Mouse (Mus musculus): Measurements from ENCODE around the gene Nlrc4.

The Nlrc4 gene

GRCm38 (mm10) chr17:74430074-74430473 is 28.9 kb downstream of the Nlrc4 start:
- no peak for DNase-seq (ENCODE audit: low read depth)

- DNase-seq (ENCODE audit: low read depth), result no peak
Observed at GRCm38 (mm10) chr17:74424401-74425005, 34.4 kb downstream of the Nlrc4 start.

- no peak for DNase-seq (ENCODE audit: low read depth)
Observed at GRCm38 (mm10) chr17:74420656-74421055, 38.3 kb downstream of the Nlrc4 start.

- no peak for DNase-seq (ENCODE audit: low read depth)
Observed at GRCm38 (mm10) chr17:74418171-74418570, 40.8 kb downstream of the Nlrc4 start.

GRCm38 (mm10) chr17:74416841-74417360 is 42.0 kb downstream of the Nlrc4 start:
- DNase-seq (ENCODE audit: low read depth), result no peak

- no peak for DNase-seq (ENCODE audit: low read depth)
Observed at GRCm38 (mm10) chr17:74414671-74415070, 44.3 kb downstream of the Nlrc4 start.

GRCm38 (mm10) chr17:74413324-74413723 is 45.6 kb downstream of the Nlrc4 start:
- DNase-seq (ENCODE audit: low read depth), result no peak

GRCm38 (mm10) chr17:74409722-74410121 is 49.2 kb downstream of the Nlrc4 start:
- peak; percentile 47 for DNase-seq (ENCODE audit: low read depth)

GRCm38 (mm10) chr17:74406487-74406886 is 52.5 kb downstream of the Nlrc4 start:
- no peak for DNase-seq (ENCODE audit: low read depth)

- no peak for DNase-seq (ENCODE audit: low read depth)
Observed at GRCm38 (mm10) chr17:74402486-74403222, 56.3 kb downstream of the Nlrc4 start.

- DNase-seq (ENCODE audit: low read depth), result no peak
Observed at GRCm38 (mm10) chr17:74397173-74397572, 61.8 kb downstream of the Nlrc4 start.

GRCm38 (mm10) chr17:74396766-74397165 is 62.2 kb downstream of the Nlrc4 start:
- DNase-seq (ENCODE audit: low read depth), result no peak

GRCm38 (mm10) chr17:74395383-74396065 is 63.4 kb downstream of the Nlrc4 start, which contains the start of gene Slc30a6:
TSS of gene Slc30a6 (plus strand) at chr17:74395608.
- peak; percentile 99 for DNase-seq (ENCODE audit: low read depth)

- DNase-seq (ENCODE audit: low read depth), result peak; percentile 65
Observed at GRCm38 (mm10) chr17:74394855-74395254, 64.1 kb downstream of the Nlrc4 start.

GRCm38 (mm10) chr17:74394381-74394780 is 64.6 kb downstream of the Nlrc4 start:
- no peak for DNase-seq (ENCODE audit: low read depth)

- DNase-seq (ENCODE audit: low read depth), result peak; percentile 21
Observed at GRCm38 (mm10) chr17:74389847-74390246, 69.1 kb downstream of the Nlrc4 start.

- DNase-seq (ENCODE audit: low read depth), result no peak
Observed at GRCm38 (mm10) chr17:74386657-74387056, 72.3 kb downstream of the Nlrc4 start.

GRCm38 (mm10) chr17:74376916-74377315 is 82.0 kb downstream of the Nlrc4 start:
- DNase-seq (ENCODE audit: low read depth), result no peak
